Mouse (Mus musculus) CD4-positive, CD25-positive, alpha-beta regulatory T cell (primary cell): Measurements from ENCODE around the gene Cyp2a12. TPM values are rescaled to one million over a fixed set of nuclear protein-coding genes. Genes with fewer than 3 reads are reported as not detected.

Experiments used
- polyA plus RNA-seq: library from polyadenylated mRNA; unstranded; fragments of 100-300 nt; shearing (Covaris generic); gene quantifications from one replicate; pipeline ENCODE4 v1.2.1, GENCODE M21; 2017

The Cyp2a12 gene
- not detected for polyA plus RNA-seq

DNA sequence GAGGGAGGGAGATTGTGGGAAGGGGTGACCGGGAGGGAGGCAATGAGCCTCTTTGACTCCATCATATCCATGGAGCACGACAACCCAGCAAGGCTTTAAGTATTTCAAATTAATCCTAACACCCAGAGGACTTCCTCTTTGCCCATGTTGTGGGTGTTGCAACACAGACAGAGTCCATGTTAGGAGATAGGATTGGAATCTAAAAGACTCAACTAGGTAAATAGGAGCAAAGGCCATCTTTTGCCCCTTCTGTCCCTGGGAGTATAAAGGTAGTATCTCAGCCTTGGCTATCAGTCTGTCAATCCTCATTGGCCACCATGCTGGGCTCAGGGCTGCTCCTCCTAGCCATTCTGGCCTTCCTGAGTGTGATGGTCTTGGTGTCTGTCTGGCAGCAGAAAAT, at the start of gene Cyp2a12:
Cyp2a12 (plus strand) TSS at position 293 of the 400 bp plus-strand sequence.

Other genes starting within 250 kb of the Cyp2a12 start
- gene Cyp2g1, start 220.2 kb upstream of the Cyp2a12 start, polyA plus RNA-seq = not detected
- not detected for gene Cyp2a5, start 193.8 kb upstream of the Cyp2a12 start, polyA plus RNA-seq
- not detected for gene Cyp2a22, start 89.7 kb upstream of the Cyp2a12 start, polyA plus RNA-seq
- gene Cyp2f2, start 90.8 kb downstream of the Cyp2a12 start, polyA plus RNA-seq = not detected
- gene Cyp2t4, start 124.6 kb downstream of the Cyp2a12 start, polyA plus RNA-seq = 0.12 TPM
- gene Egln2, start 137.7 kb downstream of the Cyp2a12 start, polyA plus RNA-seq = 75.4 TPM
- gene Rab4b, start 149.8 kb downstream of the Cyp2a12 start, polyA plus RNA-seq = 160 TPM
- gene Gm21983, start 152.0 kb downstream of the Cyp2a12 start, polyA plus RNA-seq = 1.5 TPM
- not detected for gene Mia, start 152.1 kb downstream of the Cyp2a12 start, polyA plus RNA-seq
- gene BC024978, start 166.7 kb downstream of the Cyp2a12 start, polyA plus RNA-seq = 1.3 TPM
- 105 TPM for gene Snrpa, start 167.2 kb downstream of the Cyp2a12 start, polyA plus RNA-seq
- gene Itpkc, start 199.6 kb downstream of the Cyp2a12 start, polyA plus RNA-seq = 13.9 TPM
- gene Coq8b, start 203.9 kb downstream of the Cyp2a12 start, polyA plus RNA-seq = 22.8 TPM
- 1.8 TPM for gene Numbl, start 229.4 kb downstream of the Cyp2a12 start, polyA plus RNA-seq